Mouse (Mus musculus) embryonic stem cell, embryonic (primary cell): ENCODE data around the gene Cnpy1.

Experiments
- CTCF ChIA-PET, 4 experiments: fragments of 300-600 bp in 2 of 4; fragments of 350-600 bp in 2 of 4; sonication (Branson Sonifier 250); formaldehyde crosslinking; loops; one replicate each; lab custom pipeline; 2022; ENCODE audit warnings: inconsistent platforms in 2 of 4; lab: Charles Lee
- POLR2A ChIA-PET, 4 experiments: fragments of 300-600 bp in 2 of 4; fragments of 350-600 bp in 2 of 4; sonication (Branson Sonifier 250); formaldehyde crosslinking; loops; one replicate each; lab custom pipeline; 2022; ENCODE audit warnings: antibody characterized with exemption in 4 of 4, inconsistent platforms in 1 of 4; lab: Charles Lee

Gene Cnpy1

DNA sequence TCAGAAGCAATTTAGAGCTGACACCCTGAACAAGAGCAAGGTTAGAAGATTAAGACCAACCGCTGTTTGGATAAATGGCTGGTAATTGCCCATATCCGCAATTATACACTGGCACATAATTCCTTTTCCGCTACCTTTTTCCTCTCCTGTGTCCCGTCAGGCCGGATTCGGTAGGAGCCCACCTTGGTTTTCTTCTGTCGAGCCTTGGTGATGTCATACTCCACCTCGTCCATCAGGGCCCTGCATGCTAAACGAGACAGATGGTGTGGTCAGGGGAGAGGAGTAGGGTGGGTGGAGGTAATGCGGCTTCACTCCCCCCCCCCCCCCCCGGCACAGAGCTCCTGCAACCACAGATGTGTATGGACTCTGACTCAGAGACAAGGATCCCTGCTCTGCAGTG, at the start of gene Cnpy1:
Cnpy1 (minus strand) TSS at position 233 of the 400 bp plus-strand sequence.
- ChIA-PET POLR2A (interaction anchor here in 1 of 4 experiments (0.6 to 1.2 kb wide), 3 partner anchors 9 to 52 kb away, joined by 3 to 4 read pairs (median 3); no protein-coding TSS in a partner anchor), CTCF (interaction anchor here in 1 of 4 experiments (1.9 kb wide), 1 partner anchor 48 kb away, joined by 6 read pairs; no protein-coding TSS in a partner anchor)

DNA sequence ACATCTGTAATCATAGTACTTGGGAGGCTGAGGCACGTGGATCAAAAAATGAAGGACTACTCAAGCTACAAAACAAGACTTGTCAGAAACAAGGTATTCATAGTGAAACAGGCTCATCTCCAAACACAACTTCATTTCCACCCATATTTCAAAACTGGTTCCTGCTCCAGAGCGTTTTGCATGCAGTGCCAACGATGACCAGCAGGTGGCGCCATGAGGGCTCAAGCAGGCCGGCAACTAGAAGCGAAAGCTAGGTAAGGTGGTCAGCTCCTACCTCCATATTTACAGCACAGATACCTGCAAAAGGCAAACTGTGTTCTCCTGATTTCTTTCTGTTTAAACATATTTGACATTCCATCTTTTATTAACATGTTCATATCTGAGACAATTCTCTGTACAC, 48.4 kb upstream of the Cnpy1 start:
- POLR2A ChIA-PET: interaction anchor here in 3 of 4 experiments (1.0 to 5.3 kb wide), 10 partner anchors 10 to 170 kb away, joined by 3 to 34 read pairs (median 4); partner anchors contain the start of gene Rbm33 (in 3 of the 3)
- CTCF ChIA-PET: interaction anchor here (0.5 to 3.8 kb wide), 35 partner anchors 9 to 1197 kb away, joined by 3 to 24 read pairs (median 4); partner anchors contain the start of gene Rbm33 (in 1 of the 4)

DNA sequence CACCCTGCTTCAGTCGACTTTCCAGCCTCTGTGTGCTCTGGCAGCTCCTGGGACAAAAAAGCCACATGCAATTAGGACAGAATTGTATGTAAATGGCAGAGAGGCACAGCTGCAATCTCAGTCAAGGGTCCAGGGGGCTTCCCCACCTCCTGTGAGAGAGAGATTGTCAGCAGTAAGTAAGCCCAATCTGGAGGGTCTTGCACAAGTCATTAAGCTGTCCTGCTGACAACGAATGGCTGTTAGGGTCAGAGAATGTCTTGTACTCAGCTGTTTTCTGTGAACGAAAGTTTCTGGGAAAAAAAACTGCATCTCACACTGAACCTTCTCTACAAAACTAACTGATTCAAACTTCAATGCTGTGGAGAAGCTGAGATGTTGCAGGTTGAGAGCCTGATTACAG, 46.7 kb upstream of the Cnpy1 start:
- CTCF ChIA-PET: interaction anchor here (0.6 to 3.8 kb wide), 10 partner anchors 12 to 965 kb away, joined by 3 to 19 read pairs (median 4); no protein-coding TSS in a partner anchor
- POLR2A ChIA-PET: interaction anchor here in 3 of 4 experiments (0.7 to 5.3 kb wide), 5 partner anchors 16 to 168 kb away, joined by 3 to 34 read pairs (median 4); partner anchors contain the start of gene Rbm33 (in 2 of the 3)

DNA sequence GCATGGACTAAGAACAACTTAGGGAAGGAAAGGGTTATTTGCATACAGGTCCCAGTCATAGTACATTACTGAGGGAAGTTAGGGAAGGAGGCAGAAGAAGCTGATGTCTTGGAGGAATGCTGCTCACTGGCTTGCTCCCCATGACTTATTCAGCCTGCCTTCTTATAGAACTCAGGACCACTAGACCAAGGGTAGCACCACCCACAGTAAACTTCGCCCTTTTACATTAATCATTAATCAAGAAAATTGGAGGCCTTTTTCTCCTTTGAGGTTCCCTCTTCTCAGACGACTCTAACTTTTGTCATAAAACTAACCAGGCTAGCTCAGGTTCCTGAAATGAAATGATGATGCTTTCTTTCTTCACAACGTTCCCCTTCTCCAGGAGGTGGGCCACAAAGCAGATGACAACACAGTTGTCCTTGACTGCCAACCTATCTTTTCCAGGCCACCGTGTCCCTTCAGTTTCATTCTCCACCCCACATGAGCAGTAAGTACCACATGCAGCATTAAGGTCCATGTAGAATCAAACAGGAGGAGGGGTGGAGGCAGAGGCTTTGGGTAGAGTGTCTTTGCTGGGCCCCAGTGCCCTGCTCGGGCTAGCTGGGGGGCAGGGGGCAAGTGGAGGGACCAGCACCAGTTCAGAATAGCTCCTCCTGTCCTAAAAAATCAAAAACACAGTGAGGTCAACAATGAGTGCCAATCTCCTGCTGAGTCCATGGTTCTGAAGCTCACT, 45.7 kb upstream of the Cnpy1 start:
- ChIA-PET POLR2A (interaction anchor here in 1 of 4 experiments (0.5 to 5.3 kb wide), 2 partner anchors 26 to 612 kb away, joined by 4 to 34 read pairs; partner anchors contain the start of gene Rbm33), CTCF (interaction anchor here in 2 of 4 experiments (0.6 to 3.8 kb wide), 2 partner anchors 38 to 329 kb away, joined by 3 to 19 read pairs; no protein-coding TSS in a partner anchor)

DNA sequence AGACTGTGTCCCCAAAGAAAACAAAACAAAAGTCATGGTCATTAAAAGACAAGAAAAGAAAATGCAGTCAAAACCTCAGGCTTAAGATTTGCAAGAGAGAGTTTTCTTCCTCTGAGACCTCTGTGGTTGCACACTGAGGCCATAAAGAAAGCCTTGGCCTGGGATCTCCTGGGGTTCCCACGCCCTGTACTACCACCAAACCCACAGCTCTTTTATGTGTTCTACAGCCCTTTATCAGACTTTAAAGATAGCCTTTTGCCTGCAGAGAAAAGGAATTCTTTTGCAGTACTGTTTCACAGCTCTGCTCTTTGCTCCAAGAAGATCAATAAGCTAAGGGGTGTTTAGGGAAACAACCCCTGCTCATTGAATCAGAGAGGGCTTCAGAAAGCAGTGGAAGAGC, 45.0 kb upstream of the Cnpy1 start:
- ChIA-PET POLR2A (interaction anchor here in 1 of 4 experiments (0.5 to 5.3 kb wide), 2 partner anchors 27 to 613 kb away, joined by 4 to 34 read pairs; partner anchors contain the start of gene Rbm33), CTCF (interaction anchor here in 2 of 4 experiments (0.6 to 3.8 kb wide), 2 partner anchors 39 to 329 kb away, joined by 3 to 19 read pairs; no protein-coding TSS in a partner anchor)

DNA sequence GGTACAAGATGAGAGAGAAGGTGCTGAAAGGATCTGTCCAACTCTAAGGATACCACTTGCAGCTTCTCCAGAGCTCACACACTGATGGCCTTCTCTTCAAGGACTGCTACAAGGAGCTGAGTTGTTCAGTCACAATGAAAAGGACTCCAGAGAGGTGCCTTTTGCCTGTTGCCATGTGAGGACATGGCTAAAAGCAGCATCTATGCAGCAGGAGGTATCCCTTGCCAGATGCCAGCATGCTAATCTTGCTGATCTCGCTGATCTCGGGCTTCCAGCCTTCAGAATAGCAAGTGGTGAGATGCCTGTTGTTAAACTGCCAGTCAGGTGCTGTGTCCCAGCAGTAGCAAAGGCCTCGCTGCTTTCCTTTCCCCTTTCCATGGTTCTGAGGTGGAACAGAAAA, 43.5 kb upstream of the Cnpy1 start:
- POLR2A ChIA-PET: interaction anchor here in 1 of 4 experiments (0.8 kb wide), 1 partner anchor 16 kb away, joined by 3 read pairs; no protein-coding TSS in a partner anchor
- CTCF ChIA-PET: no interaction called here

DNA sequence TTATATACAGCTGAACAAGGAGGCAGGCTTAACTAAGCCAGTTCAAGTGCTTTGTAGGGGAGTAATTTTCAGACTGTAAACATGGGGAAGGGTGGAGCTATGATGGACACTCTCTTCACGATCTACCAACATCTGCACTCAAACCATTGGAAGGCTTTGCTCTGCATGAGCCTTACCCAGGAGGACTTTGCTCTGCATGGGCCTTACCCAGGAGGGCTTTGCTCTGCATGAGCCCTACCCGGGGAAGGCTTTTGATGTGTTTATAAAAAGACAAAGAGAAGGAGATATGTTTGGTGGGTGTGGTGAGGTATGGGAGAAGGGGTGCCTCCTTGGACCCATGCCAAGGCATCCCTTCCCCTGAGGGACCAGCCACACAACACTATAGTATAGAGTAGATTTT, 31.7 kb upstream of the Cnpy1 start:
- ChIA-PET POLR2A (interaction anchor here in 1 of 4 experiments (0.6 kb wide), 1 partner anchor 35 kb away, joined by 3 read pairs; no protein-coding TSS in a partner anchor), CTCF (interaction anchor here in 1 of 4 experiments (2.4 kb wide), 1 partner anchor 17 kb away, joined by 10 read pairs; no protein-coding TSS in a partner anchor)

DNA sequence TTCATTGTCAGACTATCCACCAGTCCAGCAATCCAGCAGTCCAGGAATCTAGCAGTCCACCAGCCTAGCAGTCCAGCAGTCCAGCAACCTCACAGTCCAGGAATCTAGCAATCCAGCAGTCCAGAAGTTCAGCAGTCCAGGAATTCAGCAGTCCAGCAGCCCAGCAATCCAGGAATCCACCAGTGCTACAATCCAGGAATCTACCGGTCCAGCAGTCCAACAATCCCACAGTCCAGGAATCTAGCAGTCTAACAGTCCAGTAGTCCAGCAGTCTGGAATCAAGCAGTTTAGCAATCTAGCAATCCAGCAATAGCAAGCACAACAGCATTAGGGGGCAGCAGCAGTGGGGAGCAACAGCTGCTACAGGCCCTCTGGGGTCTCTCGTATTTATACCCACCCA, 27.2 kb upstream of the Cnpy1 start:
- POLR2A ChIA-PET: no interaction called here

DNA sequence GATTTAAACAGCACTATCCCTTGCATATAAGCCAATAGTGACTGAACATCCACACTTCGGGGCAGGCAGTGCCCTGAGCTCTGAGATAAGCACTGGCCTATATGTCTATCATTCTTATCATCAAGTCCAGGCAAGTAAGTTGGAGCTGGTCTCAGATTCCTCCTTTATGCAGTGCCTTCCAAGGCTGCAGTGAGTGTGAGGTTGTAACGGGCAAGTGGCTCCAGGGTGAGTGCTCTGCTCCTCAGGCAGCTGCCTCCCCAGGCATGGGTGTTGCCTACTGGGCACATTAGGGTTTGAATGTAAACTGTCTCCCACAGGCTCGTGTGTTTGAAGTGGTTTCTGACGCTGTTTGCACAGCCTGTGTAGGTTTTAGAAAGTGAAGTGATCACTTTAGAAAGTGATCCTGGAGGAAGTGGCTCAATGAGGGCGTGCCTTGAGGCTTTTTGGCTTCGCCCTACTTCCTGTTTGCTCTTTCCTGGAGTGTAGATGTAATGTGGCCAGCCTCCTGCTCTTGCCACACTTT, 23.9 kb upstream of the Cnpy1 start:
- ChIA-PET POLR2A (interaction anchor here in 2 of 4 experiments (0.9 to 1.2 kb wide), 2 partner anchors 24 to 84 kb away, joined by 3 to 4 read pairs; no protein-coding TSS in a partner anchor), CTCF (interaction anchor here in 1 of 4 experiments (0.6 to 1.4 kb wide), 2 partner anchors 13 to 24 kb away, joined by 3 to 4 read pairs; no protein-coding TSS in a partner anchor)

More for the DNA sequence above, 27.2 kb upstream of the Cnpy1 start:
- CTCF ChIA-PET: no interaction called here

DNA sequence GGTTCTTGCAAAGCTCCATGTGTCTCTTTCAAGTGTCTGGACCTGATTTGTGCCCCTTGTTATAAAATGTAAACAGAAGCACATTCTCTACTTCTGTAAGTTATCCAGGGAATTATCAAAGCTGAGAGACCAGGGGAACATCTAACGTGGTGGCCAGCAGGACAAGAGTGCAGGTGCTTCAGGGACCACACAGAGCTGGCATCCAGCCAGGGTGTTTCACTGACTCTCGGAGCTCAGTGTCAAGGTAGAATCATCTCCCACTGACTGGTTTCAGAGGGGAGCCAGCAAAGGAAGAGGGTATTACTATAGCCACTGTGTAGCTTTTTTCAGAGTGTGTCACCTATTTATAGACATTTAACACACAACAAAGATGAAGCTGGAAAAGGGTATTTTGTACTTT, 22.0 kb upstream of the Cnpy1 start:
- CTCF ChIA-PET: interaction anchor here in 1 of 4 experiments (1.2 kb wide), 1 partner anchor 27 kb away, joined by 3 read pairs; no protein-coding TSS in a partner anchor

DNA sequence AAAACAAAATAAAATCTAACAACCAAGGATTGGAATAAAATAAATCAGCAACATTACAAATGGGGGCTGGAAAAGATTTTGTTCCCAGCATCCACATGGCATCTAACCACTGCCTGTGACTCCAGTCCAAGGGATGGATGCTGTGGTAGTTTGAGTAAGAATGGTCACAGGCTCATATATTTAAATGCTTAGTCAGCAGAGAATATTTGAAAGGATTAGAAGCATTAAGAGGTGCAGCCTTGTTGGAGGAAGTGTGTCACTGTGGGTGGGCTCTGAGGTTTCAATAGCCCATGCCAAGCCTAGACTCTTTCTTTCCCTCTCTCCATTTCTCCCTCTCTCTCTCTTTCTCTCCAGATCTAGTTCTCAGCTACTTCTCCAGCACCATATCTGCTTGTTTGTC, 20.0 kb upstream of the Cnpy1 start:
- ChIA-PET CTCF (no interaction called here), POLR2A (no interaction called here)

More for the DNA sequence above, 22.0 kb upstream of the Cnpy1 start:
- POLR2A ChIA-PET: no interaction called here

DNA sequence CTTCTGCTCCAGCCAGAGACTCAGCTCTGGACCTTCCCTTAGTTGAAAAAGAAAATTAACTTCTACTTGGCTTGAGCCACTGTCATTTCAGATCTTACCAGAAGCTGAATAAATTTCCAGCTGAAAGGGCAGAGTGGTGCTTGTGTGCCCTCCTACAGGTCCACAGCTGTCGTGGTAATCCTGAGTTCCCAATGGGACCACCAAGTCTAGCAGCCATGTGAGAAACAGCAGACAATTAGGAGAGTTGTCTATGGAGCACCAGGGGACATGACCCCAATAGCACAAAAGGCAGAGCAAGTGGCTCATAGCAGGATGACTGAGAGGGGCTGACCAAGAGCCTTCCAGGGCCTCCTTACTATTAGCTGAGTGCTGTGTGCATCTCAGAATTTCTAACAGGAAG, 18.2 kb upstream of the Cnpy1 start:
- CTCF ChIA-PET: interaction anchor here in 1 of 4 experiments (1.4 kb wide), 1 partner anchor 30 kb away, joined by 4 read pairs; no protein-coding TSS in a partner anchor

DNA sequence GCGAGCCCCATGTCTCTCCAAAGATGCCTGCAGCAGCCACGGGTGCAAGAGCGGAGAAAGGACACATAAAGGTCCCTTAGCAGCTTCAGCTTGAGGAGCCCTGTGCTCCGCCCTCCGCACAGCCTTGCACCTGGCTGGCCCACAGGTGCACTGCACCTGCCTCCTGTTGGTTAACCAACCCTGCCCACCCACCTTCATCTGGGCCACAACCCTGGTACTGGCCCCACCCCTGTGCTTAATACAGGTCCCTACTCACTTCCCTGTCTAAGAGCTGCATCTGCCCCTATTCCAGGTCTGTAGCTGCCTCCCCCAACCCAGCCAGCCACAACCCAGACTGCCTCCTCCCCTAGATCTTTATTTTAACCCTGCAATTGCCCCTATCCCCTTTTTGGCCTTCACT, 16.5 kb upstream of the Cnpy1 start:
- POLR2A ChIA-PET: interaction anchor here in 2 of 4 experiments (0.7 to 1.2 kb wide), 4 partner anchors 24 to 980 kb away, joined by 3 read pairs; no protein-coding TSS in a partner anchor
- CTCF ChIA-PET: no interaction called here

More for the DNA sequence above, 18.2 kb upstream of the Cnpy1 start:
- POLR2A ChIA-PET: no interaction called here

DNA sequence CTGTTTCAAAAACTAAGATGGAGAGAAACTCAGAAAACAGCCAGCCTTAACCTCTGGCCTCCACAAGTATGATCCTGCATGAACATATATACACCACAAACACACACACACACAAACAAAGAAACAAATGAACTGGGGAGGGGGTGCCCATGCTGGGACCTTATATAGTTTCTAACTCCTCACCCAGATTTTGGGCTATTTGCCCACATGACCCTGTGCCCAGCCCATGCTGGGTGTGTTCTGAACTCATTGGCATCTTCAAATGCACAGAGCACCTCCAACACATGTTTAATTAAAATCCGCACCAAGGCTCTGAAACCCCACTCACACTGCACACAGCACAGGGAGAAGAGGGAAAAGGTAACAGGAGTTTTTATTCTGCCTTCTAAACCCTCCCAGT, 14.3 kb upstream of the Cnpy1 start:
- POLR2A ChIA-PET: interaction anchor here in 2 of 4 experiments (0.6 to 1.9 kb wide), 2 partner anchors 14 to 32 kb away, joined by 3 to 4 read pairs; partner anchors contain the start of gene Cnpy1 (in 1 of the 2)
- CTCF ChIA-PET: interaction anchor here in 1 of 4 experiments (0.7 kb wide), 1 partner anchor 734 kb away, joined by 3 read pairs; no protein-coding TSS in a partner anchor

DNA sequence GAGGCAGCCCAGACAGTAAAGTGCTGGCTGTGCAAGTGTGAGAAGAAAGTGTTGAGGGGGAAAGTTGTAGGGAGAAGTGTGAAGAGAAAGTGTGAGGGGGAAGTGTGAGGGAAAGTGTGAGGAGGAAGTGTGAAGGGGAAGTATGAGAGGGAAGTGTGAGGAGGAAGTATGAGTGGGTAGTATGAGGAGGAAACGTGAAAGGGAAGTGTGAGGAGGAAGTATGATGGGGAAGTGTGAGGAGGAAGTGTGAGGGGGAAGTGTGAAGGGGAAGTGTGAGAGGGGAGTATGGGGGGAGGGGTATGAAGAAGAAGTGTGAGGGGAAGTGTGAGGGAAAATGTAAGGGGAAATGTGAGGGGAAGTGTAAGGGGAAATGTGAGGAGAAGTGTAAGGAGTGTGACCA, 13.8 kb upstream of the Cnpy1 start:
- CTCF ChIA-PET: no interaction called here
- POLR2A ChIA-PET: interaction anchor here in 2 of 4 experiments (0.6 to 1.9 kb wide), 2 partner anchors 14 to 33 kb away, joined by 3 to 4 read pairs; partner anchors contain the start of gene Cnpy1 (in 1 of the 2)

DNA sequence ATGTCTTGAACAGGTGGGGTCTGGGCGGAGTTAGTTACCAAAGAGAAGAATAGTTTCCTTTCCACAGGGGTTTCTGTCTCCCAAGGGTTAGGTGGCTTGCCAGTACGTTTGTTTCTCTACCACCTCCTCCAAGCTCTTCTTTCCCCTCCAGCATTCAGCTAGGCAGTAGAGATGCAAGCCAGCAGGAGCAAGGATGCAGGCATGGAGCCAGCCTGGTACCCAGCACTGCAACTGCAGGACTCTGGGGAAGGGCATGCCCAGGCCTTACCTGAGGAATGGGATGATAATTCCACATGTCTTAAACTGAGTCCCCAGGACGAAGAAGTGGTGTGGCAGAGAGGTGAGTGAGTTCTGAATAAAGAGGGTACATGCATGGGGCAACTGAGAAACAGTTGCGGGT, 12.2 kb upstream of the Cnpy1 start:
- CTCF ChIA-PET: no interaction called here
- POLR2A ChIA-PET: no interaction called here

DNA sequence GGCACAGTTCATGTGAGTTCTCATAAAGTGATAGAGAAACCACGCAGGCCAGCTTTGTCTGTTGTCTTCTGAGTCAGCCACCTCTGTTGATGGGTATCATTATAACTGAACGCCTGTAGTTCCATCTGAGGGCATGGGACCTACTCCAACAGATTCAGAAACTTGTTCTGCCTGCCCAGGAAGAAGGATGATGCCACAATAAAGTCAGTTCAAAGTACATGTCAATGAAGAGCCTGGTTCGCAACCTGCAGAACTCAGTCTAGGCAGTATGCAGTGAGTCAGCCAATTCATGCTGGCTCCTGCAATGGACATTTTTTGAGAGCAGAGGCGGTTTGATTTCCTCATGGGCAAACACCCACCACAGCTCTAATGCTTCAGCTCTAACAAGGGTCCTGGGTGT, 7.4 kb upstream of the Cnpy1 start:
- ChIA-PET CTCF (interaction anchor here in 1 of 4 experiments (1.2 kb wide), 1 partner anchor 159 kb away, joined by 3 read pairs; no protein-coding TSS in a partner anchor), POLR2A (no interaction called here)

DNA sequence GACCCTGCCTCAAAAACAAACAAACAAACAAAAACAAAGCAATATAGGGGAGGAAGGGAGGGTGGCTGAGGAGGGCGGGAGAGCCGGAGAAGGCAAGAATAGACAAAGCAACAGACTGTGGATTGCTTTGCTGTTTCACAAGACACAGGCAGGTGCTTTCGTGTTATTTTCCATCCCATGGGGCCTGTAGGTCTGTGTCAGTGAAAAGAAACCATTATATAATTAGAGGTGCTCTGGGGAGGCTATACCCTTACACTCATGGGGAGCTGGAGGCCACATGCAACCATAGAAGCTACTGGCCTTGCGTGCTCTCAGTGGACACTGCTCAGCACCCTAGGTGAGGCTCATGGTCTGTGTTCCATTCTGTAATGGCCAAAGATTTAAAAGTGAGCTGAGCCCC, 6.7 kb upstream of the Cnpy1 start:
- ChIA-PET CTCF (no interaction called here), POLR2A (no interaction called here)
